Mouse (Mus musculus) liver, embryonic 12.5 days (tissue): ENCODE results near the gene Tns2. TPM values are rescaled to one million over a fixed set of nuclear protein-coding genes. Genes with fewer than 3 reads are reported as not detected.

ENCODE experiments used
- ATAC-seq: fragments of 200-750 bp; cut with Nextera tagmentation; 2 replicates; pipeline ENCODE4 v1.8.0; 2017; ENCODE audit warnings: moderate number of reproducible peaks, mild to moderate bottlenecking, moderate library complexity
- H3K27ac ChIP-seq: fragments of 300-500 bp; sonication (generic); 2 replicates; pipeline ENCODE4 v1.5.1; 2016; ENCODE audit warnings: mild to moderate bottlenecking
- H3K27me3 ChIP-seq: fragments of 300-500 bp; sonication (generic); replicated peaks from 2 replicates; pipeline ENCODE4 v1.6.1; 2016; ENCODE audit warnings: mild to moderate bottlenecking, moderate library complexity
- H3K36me3 ChIP-seq: fragments of 300-500 bp; sonication (generic); 2 replicates; pipeline ENCODE4 v1.6.1; 2016; ENCODE audit warnings: mild to moderate bottlenecking, moderate library complexity
- H3K4me1 ChIP-seq: fragments of 300-500 bp; sonication (generic); 2 replicates; pipeline ENCODE4 v1.6.1; 2016
- H3K4me2 ChIP-seq: fragments of 300-500 bp; sonication (generic); 2 replicates; pipeline ENCODE4 v1.6.1; 2016; ENCODE audit warnings: mild to moderate bottlenecking, moderate library complexity
- H3K4me3 ChIP-seq: fragments of 300-500 bp; sonication (generic); 2 replicates; pipeline ENCODE4 v1.5.1; 2016; ENCODE audit warnings: mild to moderate bottlenecking, moderate library complexity
- H3K9ac ChIP-seq: fragments of 300-500 bp; sonication (generic); 2 replicates; pipeline ENCODE4 v1.6.1; 2016; ENCODE audit warnings: mild to moderate bottlenecking, moderate library complexity
- H3K9me3 ChIP-seq: fragments of 300-500 bp; sonication (generic); replicated peaks from 2 replicates; pipeline ENCODE4 v1.6.1; 2016; ENCODE audit warnings: mild to moderate bottlenecking, moderate library complexity
- WGBS: fragments of 180-500 bp; shearing (Covaris S2); methylation state at CpG from one replicate; pipeline ENCODE4 v1.1.7; 2016; ENCODE audit not compliant: insufficient replicate concordance; 5-methylcytosine and 5-hydroxymethylcytosine counted together
- polyA plus RNA-seq: library from polyadenylated mRNA; unstranded; fragments of >200 nt; fragmentation: Nextera tagmentation; extraction: Ambion mirVana; gene quantifications from 2 replicates; pipeline ENCODE4 v1.2.1, GENCODE M21; 2016

Gene Tns2
- polyA plus RNA-seq, 1 experiment from 2014 or later, result 6.4 TPM

DNA sequence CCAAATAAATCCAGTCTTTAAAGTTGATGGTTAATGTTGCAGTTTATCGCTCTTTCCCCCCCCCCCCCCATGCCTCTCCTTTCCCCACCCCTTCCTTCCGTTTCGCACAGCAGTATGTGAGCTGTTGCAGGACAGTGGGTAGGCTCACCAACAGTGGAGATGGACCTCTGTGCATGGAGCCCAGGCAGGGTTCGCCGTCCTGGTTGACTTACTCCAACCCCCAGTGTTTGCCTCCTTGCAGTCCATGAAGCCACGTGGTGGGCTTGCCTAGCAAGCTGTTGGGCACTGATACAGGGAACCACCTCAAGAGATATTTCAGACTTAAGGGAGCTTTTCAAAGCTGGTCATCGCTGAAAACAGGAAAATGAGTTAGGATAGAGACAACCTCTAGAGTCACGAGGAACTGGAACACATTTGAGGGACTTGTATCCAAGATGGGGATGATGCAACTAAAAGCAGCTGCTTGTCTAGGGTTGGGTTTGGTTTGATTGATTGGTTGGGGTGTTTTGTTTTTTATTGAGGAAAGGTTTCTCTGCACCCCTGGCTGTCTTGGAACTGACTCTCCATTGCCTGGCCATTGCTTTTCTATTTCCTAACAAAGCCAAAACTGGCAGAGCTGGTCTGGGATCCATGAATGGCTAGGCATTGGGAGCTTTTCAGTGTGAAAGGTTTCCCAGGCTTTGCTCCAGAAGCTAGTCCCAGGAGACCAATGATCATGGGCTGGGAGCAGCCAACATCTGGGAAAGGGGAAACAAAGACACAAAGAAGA is 2.9 kb upstream of the Tns2 start:
- Histone ChIP-seq H3K4me3 (no peak overlapping the region), H3K27ac (0 out of 2 replicates have a peak overlapping the region, but pooled peaks have one; percentile 25), H3K9ac (no peak overlapping the region), H3K9me3 (no peaks in the 10 kb centered on the region), H3K36me3 (peaks cover 63% of the 10 kb centered on the region), H3K4me1 (peaks cover 39% of the 10 kb centered on the region), H3K27me3 (peaks cover 34% of the 10 kb centered on the region), H3K4me2 (no peak overlapping the region)
- WGBS, result 38% methylated on average over 8 of the region's 8 CpGs
- no peak for ATAC-seq

DNA sequence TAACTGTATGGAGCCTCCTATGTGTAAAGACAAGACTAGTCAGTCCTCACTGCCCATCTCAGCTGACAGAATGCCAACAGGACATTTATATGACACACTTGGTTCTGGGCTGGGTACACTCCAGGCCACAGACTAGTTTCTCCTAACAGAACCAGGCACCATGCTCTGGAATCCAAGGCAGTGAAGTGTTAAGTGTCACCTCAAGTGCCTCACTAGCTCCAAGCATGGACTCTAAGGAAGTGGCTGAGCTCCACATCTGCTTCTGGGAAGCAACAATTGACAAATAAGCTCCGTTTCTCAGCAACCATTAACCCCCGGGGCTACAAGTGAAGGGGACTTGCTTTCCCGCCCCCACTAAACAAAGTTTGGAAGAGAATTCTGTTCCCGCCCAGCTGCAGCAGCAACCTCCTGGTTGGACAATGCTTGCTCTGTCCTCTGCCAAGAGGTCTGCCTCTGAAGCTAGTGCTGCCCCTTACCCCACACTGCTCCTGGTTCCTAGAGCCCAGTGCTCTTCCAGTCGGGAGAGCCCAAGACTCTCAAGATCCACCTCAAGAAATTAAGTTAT is 2.1 kb upstream of the Tns2 start:
- H3K9ac ChIP-seq, result no peak overlapping the region
- H3K27me3 ChIP-seq, result peaks cover 41% of the 10 kb centered on the region
- no peak overlapping the region for H3K4me2 ChIP-seq
- no peaks in the 10 kb centered on the region for H3K9me3 ChIP-seq
- no peak for ATAC-seq
- WGBS, result 49% methylated on average over 5 of the region's 5 CpGs
- no peak overlapping the region for H3K27ac ChIP-seq
- peaks cover 55% of the 10 kb centered on the region for H3K36me3 ChIP-seq
- H3K4me3 ChIP-seq, result no peak overlapping the region
- H3K4me1 ChIP-seq, result peaks cover 46% of the 10 kb centered on the region

DNA sequence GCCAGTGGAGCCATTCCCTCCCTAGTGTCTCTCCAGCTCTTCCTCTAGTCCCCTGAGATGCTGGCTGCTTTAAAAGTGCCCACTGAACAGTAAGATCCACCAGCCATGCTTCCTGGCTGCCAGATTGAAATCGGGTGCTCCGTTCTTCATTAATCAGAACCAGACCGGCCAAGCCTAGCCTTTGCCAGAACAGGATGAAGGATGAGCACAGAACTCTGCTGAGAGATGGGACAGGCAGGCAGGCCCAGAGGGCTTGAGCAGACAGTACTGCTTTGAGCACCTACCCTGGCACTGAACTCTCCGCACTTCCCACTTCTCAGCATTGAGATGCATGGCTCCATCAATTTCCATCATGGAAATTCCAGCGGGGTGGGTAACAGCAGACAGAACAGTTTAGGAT is 953 bp upstream of the Tns2 start:
- H3K4me2 ChIP-seq, result peak overlapping the region; percentile 97
- no peak overlapping the region for H3K27ac ChIP-seq
- no peak for ATAC-seq
- H3K4me1 ChIP-seq, result peaks cover 58% of the 10 kb centered on the region
- H3K4me3 ChIP-seq, result no peak overlapping the region
- peaks cover 53% of the 10 kb centered on the region for H3K27me3 ChIP-seq
- peaks cover 43% of the 10 kb centered on the region for H3K36me3 ChIP-seq
- H3K9me3 ChIP-seq, result no peaks in the 10 kb centered on the region
- H3K9ac ChIP-seq, result 0 out of 2 replicates have a peak overlapping the region, but pooled peaks have one; percentile 61
- 48% methylated on average over 5 of the region's 5 CpGs for WGBS

DNA sequence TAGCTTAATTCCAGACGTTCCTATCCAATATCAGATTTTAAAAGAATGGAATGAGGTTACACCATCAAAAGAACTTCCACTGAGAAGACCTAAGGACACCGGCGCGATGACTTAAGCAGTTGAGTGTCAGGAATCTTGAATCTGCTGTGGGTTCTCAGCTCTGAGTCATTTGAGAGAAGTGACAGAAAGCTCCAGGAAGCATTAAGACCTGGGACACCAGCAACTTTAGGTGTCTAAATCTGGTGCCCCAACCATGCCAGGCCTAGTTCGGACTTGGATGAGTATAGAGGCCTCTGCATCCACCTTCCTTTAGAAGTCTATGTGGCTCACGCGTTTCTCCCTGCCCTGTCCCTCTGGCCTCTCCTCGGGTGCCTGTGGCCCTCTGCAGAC is 447 bp upstream of the Tns2 start:
- H3K4me3 ChIP-seq, result peak overlapping the region; percentile 65
- H3K27me3 ChIP-seq, result peaks cover 58% of the 10 kb centered on the region
- peak overlapping the region; percentile 97 for H3K4me2 ChIP-seq
- peaks cover 59% of the 10 kb centered on the region for H3K4me1 ChIP-seq
- no peak for ATAC-seq
- no peaks in the 10 kb centered on the region for H3K9me3 ChIP-seq
- H3K27ac ChIP-seq, result peak overlapping the region; percentile 70
- H3K36me3 ChIP-seq, result peaks cover 38% of the 10 kb centered on the region
- WGBS, result 19% methylated on average over 8 of the region's 8 CpGs
- H3K9ac ChIP-seq, result peak overlapping the region; percentile 61

DNA sequence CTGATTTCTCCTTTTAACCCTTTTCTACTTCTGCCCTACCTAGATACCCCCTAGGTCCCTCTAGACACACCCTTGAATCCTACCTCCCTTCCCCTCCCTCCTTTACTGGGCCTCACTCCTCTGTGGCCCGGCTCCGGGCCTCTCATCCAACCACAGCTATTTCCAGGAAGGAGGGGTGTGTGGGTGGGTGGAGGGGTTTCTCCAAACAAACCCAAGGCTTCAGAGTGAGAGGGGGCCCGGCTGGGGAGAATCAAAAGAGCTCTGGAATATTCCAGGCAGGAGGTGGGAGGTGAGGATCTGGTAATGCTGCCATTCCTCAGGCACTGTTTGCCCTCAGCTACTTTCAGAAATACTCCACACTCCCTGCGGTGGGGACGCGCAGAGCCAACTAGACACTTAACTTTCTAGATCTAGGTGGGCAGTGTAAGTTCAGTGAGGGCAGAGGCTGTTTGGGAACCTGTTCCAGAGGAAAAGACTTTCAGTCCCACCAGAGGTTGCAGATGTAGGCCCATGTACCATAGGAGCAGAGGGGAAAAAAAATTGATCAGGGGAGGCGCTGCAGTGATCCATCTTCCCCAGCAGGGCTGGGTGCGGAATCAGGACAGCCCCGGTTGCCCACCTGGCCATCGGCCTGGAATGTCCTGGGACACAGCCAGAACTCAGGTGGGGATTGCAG is 921 bp downstream of the Tns2 start:
- H3K27ac ChIP-seq, result peak overlapping the region; percentile 70
- H3K4me1 ChIP-seq, result peaks cover 67% of the 10 kb centered on the region
- peaks cover 25% of the 10 kb centered on the region for H3K36me3 ChIP-seq
- WGBS, result 37% methylated on average over 10 of the region's 10 CpGs
- ATAC-seq, result no peak
- H3K4me3 ChIP-seq, result peak overlapping the region; percentile 65
- no peak overlapping the region; the same call in 1 of the 2 replicates for H3K9ac ChIP-seq
- H3K9me3 ChIP-seq, result no peaks in the 10 kb centered on the region
- peaks cover 72% of the 10 kb centered on the region for H3K27me3 ChIP-seq
- H3K4me2 ChIP-seq, result peak overlapping the region; percentile 97

DNA sequence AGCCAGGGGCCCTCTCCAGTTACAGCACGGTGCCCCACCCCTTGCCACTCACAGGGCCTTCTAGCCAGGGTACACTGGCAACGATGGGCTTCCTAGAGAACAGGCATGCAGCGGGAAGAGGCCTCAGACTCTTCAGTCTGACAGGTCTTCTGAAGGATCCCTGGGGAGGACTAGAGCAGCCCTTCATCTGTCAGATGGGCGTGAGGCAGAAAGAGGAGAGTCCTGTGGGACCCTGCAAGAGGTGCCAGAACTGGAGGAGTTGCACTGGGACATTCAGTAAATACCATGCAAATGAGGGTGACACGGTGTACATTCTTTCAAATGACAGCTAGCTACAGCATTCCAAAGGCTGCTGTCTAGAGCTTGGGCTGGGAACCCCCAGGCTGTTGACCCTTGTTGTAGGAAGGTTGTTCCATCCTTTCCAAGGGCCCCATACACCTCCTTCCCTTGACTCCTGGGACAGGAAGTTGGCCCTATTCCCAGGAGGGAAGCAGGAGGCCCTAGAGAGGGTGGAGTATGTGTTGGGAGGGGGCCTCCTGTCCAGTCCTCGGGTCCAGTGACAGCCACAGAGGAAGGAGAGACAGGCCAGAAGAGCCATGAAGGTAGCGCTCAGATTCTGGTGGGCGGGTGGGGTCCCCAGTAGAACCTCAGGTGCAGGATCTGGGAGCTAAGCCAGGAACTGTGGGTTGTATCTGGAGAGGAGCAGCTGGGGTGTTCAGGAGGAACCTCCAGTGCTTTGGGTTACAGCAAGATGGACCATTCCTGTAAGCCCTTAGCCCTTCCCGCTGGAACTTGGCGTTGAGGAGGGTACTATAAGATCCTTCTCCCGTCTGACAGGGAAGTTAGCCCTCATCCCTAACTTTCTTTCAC is 1.7 kb downstream of the Tns2 start:
- Histone ChIP-seq H3K4me1 (peaks cover 75% of the 10 kb centered on the region), H3K27me3 (peaks cover 80% of the 10 kb centered on the region), H3K27ac (peak overlapping the region; percentile 70), H3K4me3 (0 out of 2 replicates have a peak overlapping the region, but pooled peaks have one; percentile 43), H3K4me2 (peak overlapping the region; percentile 97), H3K9ac (peak overlapping the region; percentile 33; the same call in 1 of the 2 replicates), H3K9me3 (no peaks in the 10 kb centered on the region), H3K36me3 (peaks cover 18% of the 10 kb centered on the region)
- ATAC-seq, result no peak
- 36% methylated on average over 11 of the region's 11 CpGs for WGBS

DNA sequence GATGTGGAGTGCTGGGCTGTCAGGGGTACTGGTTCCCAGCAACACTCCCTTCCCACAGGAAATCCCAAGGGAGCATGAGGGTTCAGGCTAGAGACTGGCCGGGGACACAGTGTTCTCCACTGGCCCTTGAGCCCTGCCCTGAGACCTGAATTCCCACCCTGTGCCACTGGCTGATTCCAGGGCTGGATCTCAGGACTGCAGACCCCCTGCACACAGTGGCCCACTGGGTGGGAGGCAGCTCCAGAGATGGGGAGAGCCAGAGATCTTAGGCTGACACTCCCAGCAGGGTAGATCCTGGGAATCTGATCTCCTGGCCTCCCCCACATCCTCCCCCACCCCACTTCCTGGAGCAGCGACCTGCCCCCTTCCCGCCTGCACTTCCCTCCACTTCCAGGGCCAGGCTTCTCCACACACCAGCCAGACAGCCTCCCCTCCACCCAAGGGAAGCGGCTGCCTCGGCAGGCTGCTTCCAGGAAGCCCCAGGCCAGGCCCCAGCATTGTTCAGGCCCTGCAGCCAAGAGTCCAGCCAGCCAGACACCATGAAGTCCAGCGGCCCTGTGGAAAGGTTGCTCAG is 2.4 kb downstream of the Tns2 start:
- WGBS, result 32% methylated on average over 6 of the region's 6 CpGs
- peak overlapping the region; percentile 70 for H3K27ac ChIP-seq
- H3K4me3 ChIP-seq, result peak overlapping the region; percentile 43
- no peak for ATAC-seq
- peaks cover 87% of the 10 kb centered on the region for H3K27me3 ChIP-seq
- H3K9me3 ChIP-seq, result no peaks in the 10 kb centered on the region
- H3K4me1 ChIP-seq, result peaks cover 82% of the 10 kb centered on the region
- H3K4me2 ChIP-seq, result peak overlapping the region; percentile 97
- peaks cover 10% of the 10 kb centered on the region for H3K36me3 ChIP-seq
- H3K9ac ChIP-seq, result peak overlapping the region; percentile 49; the same call in 1 of the 2 replicates

DNA sequence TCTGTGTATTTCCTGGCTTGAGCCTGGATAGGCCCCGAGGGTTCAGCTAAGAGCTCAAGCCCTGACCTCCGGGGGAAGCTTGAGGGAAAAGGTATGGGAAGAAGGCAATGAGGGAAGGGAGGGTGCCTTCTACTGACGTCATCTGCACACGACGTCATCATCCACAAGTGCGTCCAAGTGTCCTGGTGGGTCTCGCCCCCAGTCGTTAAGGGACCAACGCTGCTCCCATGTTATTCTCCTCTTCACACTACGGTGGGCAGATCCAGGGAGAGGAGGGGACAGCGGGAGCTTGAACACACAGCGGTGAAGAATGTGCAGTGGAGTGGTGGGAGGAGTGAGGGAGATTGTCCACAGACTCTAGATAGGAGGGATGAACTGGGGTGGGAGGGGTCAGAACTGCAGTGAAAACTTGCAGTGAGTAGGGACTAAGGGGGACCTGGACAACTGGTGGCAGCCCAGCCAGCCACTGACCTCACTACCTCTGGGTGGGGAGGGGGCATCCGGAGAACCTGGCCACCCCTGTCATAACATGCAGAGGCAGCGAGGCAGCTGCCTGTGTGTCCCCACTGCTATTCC is 3.2 kb downstream of the Tns2 start:
- Histone ChIP-seq H3K36me3 (peaks cover 2% of the 10 kb centered on the region; the same call in 1 of the 2 replicates), H3K4me1 (peaks cover 85% of the 10 kb centered on the region), H3K4me2 (peak overlapping the region; percentile 97), H3K9me3 (no peaks in the 10 kb centered on the region), H3K27me3 (peaks cover 90% of the 10 kb centered on the region), H3K27ac (peak overlapping the region; percentile 70), H3K4me3 (peak overlapping the region; percentile 43), H3K9ac (peak overlapping the region; percentile 49; the same call in 1 of the 2 replicates)
- WGBS, result 18% methylated on average over 14 of the region's 14 CpGs
- no peak for ATAC-seq

DNA sequence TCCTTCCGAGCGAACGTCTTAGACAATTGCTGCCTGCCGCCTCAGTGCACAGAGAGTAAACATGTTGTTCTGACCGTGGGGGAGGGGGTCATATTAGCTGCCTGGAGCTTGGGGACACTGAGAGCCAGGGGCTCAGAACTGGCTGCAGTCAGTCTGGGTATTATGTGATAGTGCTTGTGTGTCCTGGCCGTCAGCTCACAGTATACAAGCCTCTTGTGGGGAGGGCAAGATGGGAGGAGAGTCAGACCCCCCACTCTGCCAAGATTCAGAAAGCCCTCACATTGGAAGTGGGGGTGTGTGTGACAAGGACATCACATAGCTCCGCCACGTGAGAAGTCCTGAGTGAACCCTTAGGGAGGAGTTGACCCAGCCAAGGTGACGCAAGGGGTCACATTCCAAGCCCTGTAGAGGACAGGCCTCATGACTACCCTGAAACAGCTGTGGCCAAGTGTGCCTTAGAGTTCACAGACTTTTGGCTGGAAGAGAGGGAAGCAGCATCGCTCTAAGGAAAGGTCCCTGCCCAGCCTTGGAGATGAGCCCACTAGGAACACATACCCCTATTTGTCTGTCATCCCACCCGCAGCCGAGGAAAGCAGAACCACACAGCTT is 3.8 kb downstream of the Tns2 start:
- Histone ChIP-seq H3K9ac (no peak overlapping the region; the same call in 1 of the 2 replicates), H3K4me2 (peak overlapping the region; percentile 97), H3K4me1 (peaks cover 84% of the 10 kb centered on the region), H3K27ac (peak overlapping the region; percentile 13; the same call in 1 of the 2 replicates), H3K9me3 (no peaks in the 10 kb centered on the region), H3K4me3 (peak overlapping the region; percentile 43), H3K36me3 (no peaks in the 10 kb centered on the region), H3K27me3 (peaks cover 88% of the 10 kb centered on the region)
- no peak for ATAC-seq
- 50% methylated on average over 12 of the region's 12 CpGs for WGBS

DNA sequence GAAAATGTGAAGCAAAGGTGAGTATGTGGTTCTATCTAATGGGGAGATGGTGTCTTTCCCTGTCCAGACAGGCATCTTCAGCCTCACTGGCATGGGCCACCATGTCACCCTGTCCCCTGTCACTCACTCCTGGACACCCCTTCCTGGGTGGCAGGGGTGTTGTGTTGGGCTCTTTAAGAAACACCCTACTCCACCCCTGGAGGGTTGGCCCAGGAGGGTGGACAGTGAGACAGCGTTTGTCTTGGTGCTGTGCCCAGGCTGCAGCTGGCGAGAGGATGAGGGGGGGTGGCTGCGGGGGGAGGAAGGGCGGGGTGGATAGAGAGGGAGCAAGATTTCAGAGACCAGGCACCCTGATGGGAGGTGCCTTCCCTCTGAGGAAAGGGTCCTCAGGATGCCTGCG is 5.1 kb downstream of the Tns2 start:
- Histone ChIP-seq H3K27me3 (peaks cover 76% of the 10 kb centered on the region), H3K4me2 (no peak overlapping the region), H3K9ac (no peak overlapping the region), H3K4me1 (peaks cover 71% of the 10 kb centered on the region), H3K9me3 (no peaks in the 10 kb centered on the region), H3K4me3 (no peak overlapping the region), H3K27ac (no peak overlapping the region), H3K36me3 (0 out of 2 replicates have a peak, but pooled peaks cover 7% of the 10 kb centered on the region)
- ATAC-seq, result no peak
- WGBS, result 49% methylated on average over 5 of the region's 5 CpGs
